ENCODE assay signal across 10 mouse cellular contexts in the genomic region with DNA sequence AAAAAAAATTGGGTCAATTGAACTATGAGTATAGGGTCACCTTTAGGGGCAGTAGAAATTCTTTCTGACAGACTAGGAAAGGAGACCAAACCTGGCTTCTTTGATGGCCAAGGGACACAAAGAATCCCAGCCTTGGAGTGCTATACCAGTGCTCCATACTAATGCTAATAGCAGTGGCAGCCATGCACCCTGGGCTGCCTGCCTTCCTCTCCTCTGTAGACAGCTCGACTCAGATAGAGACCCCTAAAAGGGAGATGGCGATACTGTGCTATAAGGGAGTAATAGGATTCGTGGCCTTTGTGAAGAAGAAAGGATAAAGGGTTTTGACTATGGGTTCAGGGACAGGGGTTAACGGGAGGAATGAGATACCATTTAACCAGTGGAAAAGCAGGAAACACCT. TPM values are rescaled to one million over a fixed set of nuclear protein-coding genes. Genes with fewer than 3 reads are reported as not detected.
A peak's percentile ranks its signal among the peaks of the same experiment; 100 is the strongest.
DNase-seq lines count a peak whose midpoint lies in the region; ATAC-seq lines count a peak whose summit lies in the region.
"Had no signal": no experiment of that assay in that cellular context is flagged by ENCODE, and none has a peak within 500 bp of the region (broad histone marks: within the 10 kb centered on the region; RNA-seq: fewer than 3 reads in every experiment).

No protein-coding gene starts in this region.

- H3K4me3 ChIP-seq in lung, embryonic 15.5 days = no peak overlapping the region
- H3K4me3 ChIP-seq in forebrain, embryonic 14.5 days (ENCODE audit: low read depth, low read length) = peak overlapping the region; percentile 72
- peak overlapping the region; percentile 88 for H3K4me3 ChIP-seq in liver, embryonic 12.5 days
- no peak overlapping the region for H3K4me3 ChIP-seq in stomach, embryonic 16.5 days (replicated peaks; ENCODE audit: low read length)

- H3K36me3 ChIP-seq in lung, embryonic 15.5 days = no peaks in the 10 kb centered on the region
- no peaks in the 10 kb centered on the region for H3K36me3 ChIP-seq in forebrain, embryonic 14.5 days (ENCODE audit: control insufficient read depth, insufficient read depth, low read length)
- H3K36me3 ChIP-seq in liver, embryonic 12.5 days = peaks cover 29% of the 10 kb centered on the region
- no peaks in the 10 kb centered on the region for H3K36me3 ChIP-seq in stomach, embryonic 16.5 days (ENCODE audit: control insufficient read depth, insufficient read depth, low read length)

- H3K9ac ChIP-seq in lung, embryonic 15.5 days = no peak overlapping the region
- peak overlapping the region; percentile 95; the same call in 1 of the 2 replicates for H3K9ac ChIP-seq in forebrain, embryonic 14.5 days (ENCODE audit: low read length)
- peak overlapping the region; percentile 78 for H3K9ac ChIP-seq in liver, embryonic 12.5 days
- H3K9ac ChIP-seq in stomach, embryonic 16.5 days (ENCODE audit: low read length) = no peak overlapping the region

- no peak for DNase-seq in lung, postnatal 4 days
- no peak for DNase-seq in forebrain, embryonic 14.5 days (ENCODE audit: low spot score)
- no peak for DNase-seq in adrenal gland, postnatal 25 days
- no peak for DNase-seq in cerebellum, adult 8-10 months
- DNase-seq in lung, postnatal 14 days = no peak

- peaks cover 46% of the 10 kb centered on the region for H3K27me3 ChIP-seq in lung, embryonic 15.5 days
- no peaks in the 10 kb centered on the region; the same call in 1 of the 2 replicates for H3K27me3 ChIP-seq in forebrain, embryonic 14.5 days (replicated peaks; ENCODE audit: control insufficient read depth, insufficient read depth, low read length)
- H3K27me3 ChIP-seq in liver, embryonic 12.5 days (replicated peaks) = peaks cover 26% of the 10 kb centered on the region
- H3K27me3 ChIP-seq in stomach, embryonic 16.5 days (ENCODE audit: control insufficient read depth, insufficient read depth, low read length) = peaks cover 40% of the 10 kb centered on the region

- ATAC-seq in lung, embryonic 15.5 days (ENCODE audit: borderline replicate concordance, extremely low read depth, low FRiP score, low TSS enrichment) = 0 out of 2 replicates have a peak, but pooled peaks have one; percentile 4
- ATAC-seq in forebrain, embryonic 14.5 days = peak; percentile 37; the same call in 1 of the 2 replicates
- peak; percentile 9 for ATAC-seq in liver, embryonic 12.5 days
- ATAC-seq in stomach, embryonic 16.5 days (ENCODE audit: insufficient read depth, low FRiP score) = no peak

- 54% methylated on average over 4 of the region's 4 CpGs for WGBS in lung, embryonic 15.5 days
- WGBS in forebrain, embryonic 14.5 days = 33% methylated on average over 4 of the region's 4 CpGs
- 21% methylated on average over 4 of the region's 4 CpGs for WGBS in liver, embryonic 12.5 days (ENCODE audit: insufficient replicate concordance)
- 44% methylated on average over 4 of the region's 4 CpGs for WGBS in stomach, embryonic 16.5 days

- H3K4me1 ChIP-seq in lung, embryonic 15.5 days = peaks cover 11% of the 10 kb centered on the region
- 0 out of 2 replicates have a peak, but pooled peaks cover 4% of the 10 kb centered on the region for H3K4me1 ChIP-seq in forebrain, embryonic 14.5 days (ENCODE audit: control insufficient read depth, insufficient read depth, low read length)
- H3K4me1 ChIP-seq in liver, embryonic 12.5 days = peaks cover 91% of the 10 kb centered on the region
- peaks cover 9% of the 10 kb centered on the region; the same call in 1 of the 2 replicates for H3K4me1 ChIP-seq in stomach, embryonic 16.5 days (ENCODE audit: control insufficient read depth, insufficient read depth, low read length)

- H3K4me2 ChIP-seq in lung, embryonic 15.5 days = peak overlapping the region; percentile 88
- H3K4me2 ChIP-seq in forebrain, embryonic 14.5 days (ENCODE audit: low read length) = peak overlapping the region; percentile 90
- H3K4me2 ChIP-seq in liver, embryonic 12.5 days = peak overlapping the region; percentile 72
- H3K4me2 ChIP-seq in stomach, embryonic 16.5 days (ENCODE audit: low read depth, low read length) = peak overlapping the region; percentile 94

- no peaks in the 10 kb centered on the region for H3K9me3 ChIP-seq in lung, embryonic 15.5 days
- H3K9me3 ChIP-seq in forebrain, embryonic 14.5 days (replicated peaks; ENCODE audit: control insufficient read depth, low read length) = no peaks in the 10 kb centered on the region
- no peaks in the 10 kb centered on the region; the same call in 1 of the 2 replicates for H3K9me3 ChIP-seq in liver, embryonic 12.5 days (replicated peaks)
- H3K9me3 ChIP-seq in stomach, embryonic 16.5 days (replicated peaks; ENCODE audit: control insufficient read depth, low read length) = no peaks in the 10 kb centered on the region

- H3K27ac ChIP-seq in lung, embryonic 15.5 days = no peak overlapping the region
- no peak overlapping the region for H3K27ac ChIP-seq in forebrain, embryonic 14.5 days (ENCODE audit: low read depth, low read length)
- peak overlapping the region; percentile 98 for H3K27ac ChIP-seq in liver, embryonic 12.5 days
- H3K27ac ChIP-seq in stomach, embryonic 16.5 days (ENCODE audit: low read length) = no peak overlapping the region

RNA-seq across cellular contexts. Expression of gene Slc30a10, which starts 0.5 kb away (rescaled TPM):
- polyA plus RNA-seq in lung, embryonic 15.5 days (2015; fragmentation: Nextera tagmentation; extraction: Ambion mirVana) = 0.11 TPM in 1 of 2 replicates, not detected in the other
- polyA plus RNA-seq in forebrain, embryonic 14.5 days (2014; fragmentation: Nextera tagmentation; extraction: Ambion mirVana) = 10.5 and 11.0 TPM in 2 replicates
- polyA plus RNA-seq in liver, embryonic 12.5 days (2016; fragmentation: Nextera tagmentation; extraction: Ambion mirVana) = 17.6 and 18.5 TPM in 2 replicates
- 1.3 and 1.4 TPM in 2 replicates for polyA plus RNA-seq in stomach, embryonic 16.5 days (2015; fragmentation: Nextera tagmentation; extraction: Ambion mirVana)
- not detected in 2 replicates for total RNA-seq in adrenal gland, postnatal 25 days (2021)
- total RNA-seq: monocyte, adult 5-6 weeks had no signal
- polyA plus RNA-seq: testis, adult 2 months had no signal

Comparison
In these comparisons a context has a peak if more than half of its experiments do, and no peak if none do; other contexts are left out.
1. H3K4me3 ChIP-seq: peak in forebrain, embryonic 14.5 days (single experiment) and liver, embryonic 12.5 days (single experiment); none in lung, embryonic 15.5 days (single experiment) and stomach, embryonic 16.5 days (single experiment).
2. H3K9ac ChIP-seq: peak in forebrain, embryonic 14.5 days (single experiment) and liver, embryonic 12.5 days (single experiment); none in lung, embryonic 15.5 days (single experiment) and stomach, embryonic 16.5 days (single experiment).
3. Peak in every context shown above with its lines, with median percentiles within 50 percentile points of each other: H3K4me2 ChIP-seq.